22 mouse cellular contexts compared by ENCODE assay signal in the genomic region with DNA sequence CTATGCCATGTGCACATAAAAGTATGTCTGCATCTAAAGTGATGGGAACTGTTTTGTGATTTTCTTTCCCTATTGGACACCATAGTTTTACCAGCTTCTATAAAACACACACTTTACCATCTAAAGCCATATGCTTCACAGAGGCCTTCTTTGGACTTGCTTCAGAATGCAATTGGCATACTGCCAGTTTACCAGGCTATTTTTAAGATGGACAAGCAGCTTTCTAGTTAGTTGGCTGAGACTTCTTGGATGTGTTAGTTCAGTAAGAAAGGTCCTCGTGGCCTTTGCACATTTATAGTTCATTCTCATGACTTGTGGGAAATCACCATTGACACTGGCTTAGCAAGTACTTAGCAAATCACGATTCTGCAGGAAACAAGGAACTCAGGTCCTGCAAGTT. TPM values are rescaled to one million over a fixed set of nuclear protein-coding genes. Genes with fewer than 3 reads are reported as not detected.
DNase-seq lines count a peak whose midpoint lies in the region; ATAC-seq and TF ChIP-seq lines count a peak whose summit lies in the region.
"Had no signal": no experiment of that assay in that cellular context is flagged by ENCODE, and none has a peak within 500 bp of the region (broad histone marks: within the 10 kb centered on the region; RNA-seq: fewer than 3 reads in every experiment).

No protein-coding gene starts in this region.

- WGBS in heart, embryonic 13.5 days, result 31% methylated on average over 2 of the region's 2 CpGs
- WGBS in heart, embryonic 11.5 days (ENCODE audit: insufficient replicate concordance), result 50% methylated on average over 2 of the region's 2 CpGs
- 84% methylated on average over 2 of the region's 2 CpGs for WGBS in embryonic facial prominence, embryonic 10.5 days

- H3K4me2 ChIP-seq in heart, embryonic 13.5 days, result no peak overlapping the region
- no peak overlapping the region for H3K4me2 ChIP-seq in heart, embryonic 11.5 days
- H3K4me2 ChIP-seq: hindbrain, embryonic 14.5 days; intestine, embryonic 15.5 days; midbrain, embryonic 13.5 days had no signal

- peaks cover 14% of the 10 kb centered on the region for H3K36me3 ChIP-seq in heart, embryonic 13.5 days
- H3K36me3 ChIP-seq in heart, embryonic 11.5 days (ENCODE audit: control insufficient read depth, insufficient read depth, low read length), result no peaks in the 10 kb centered on the region; the same call in 1 of the 2 replicates
- H3K36me3 ChIP-seq in embryonic facial prominence, embryonic 10.5 days (replicated peaks), result peaks cover 5% of the 10 kb centered on the region; the same call in 1 of the 2 replicates
- H3K36me3 ChIP-seq: midbrain, embryonic 13.5 days had no signal

- H3K9ac ChIP-seq in heart, embryonic 13.5 days, result no peak overlapping the region
- no peak overlapping the region for H3K9ac ChIP-seq in heart, embryonic 11.5 days (ENCODE audit: low read depth, low read length)
- H3K9ac ChIP-seq: hindbrain, embryonic 14.5 days; intestine, embryonic 15.5 days; midbrain, embryonic 13.5 days had no signal

- no peak for ATAC-seq in heart, embryonic 13.5 days (ENCODE audit: extremely low read depth, insufficient number of reproducible peaks, low FRiP score, low TSS enrichment)
- ATAC-seq in heart, embryonic 11.5 days (replicated peaks; ENCODE audit: insufficient number of reproducible peaks, low FRiP score, low TSS enrichment), result no peak
- ATAC-seq: intestine, embryonic 15.5 days; midbrain, embryonic 13.5 days had no signal

- peaks cover 28% of the 10 kb centered on the region for H3K4me1 ChIP-seq in heart, embryonic 13.5 days
- H3K4me1 ChIP-seq in heart, embryonic 11.5 days (ENCODE audit: control insufficient read depth, insufficient read depth, low read length), result peaks cover 9% of the 10 kb centered on the region
- H3K4me1 ChIP-seq in embryonic facial prominence, embryonic 10.5 days, result peaks cover 18% of the 10 kb centered on the region

- no peaks in the 10 kb centered on the region for H3K9me3 ChIP-seq in heart, embryonic 13.5 days
- no peaks in the 10 kb centered on the region for H3K9me3 ChIP-seq in heart, embryonic 11.5 days (replicated peaks; ENCODE audit: control insufficient read depth, low read length)
- H3K9me3 ChIP-seq in embryonic facial prominence, embryonic 10.5 days, result no peaks in the 10 kb centered on the region
- H3K9me3 ChIP-seq: intestine, embryonic 15.5 days; midbrain, embryonic 13.5 days had no signal

- TF ChIP-seq POLR2A in brain, embryonic 14.5 days (IDR thresholded peaks at IDR 0.05; ENCODE audit: borderline replicate concordance, extremely low read depth, insufficient read depth, insufficient read length, poor library complexity, severe bottlenecking), result no peak

- DNase-seq in layer of hippocampus, adult 9-11 months, result peak; percentile 13
- DNase-seq in layer of hippocampus, postnatal 36 days, result no peak
- peak; percentile 72 for DNase-seq in adipocyte (ENCODE audit: low spot score)
- DNase-seq in brain, embryonic 14.5 days (ENCODE audit: low read depth), result peak; percentile 52
- no peak for DNase-seq in urinary bladder, postnatal 36 days (ENCODE audit: low spot score in 2 of 2)
- DNase-seq in embryonic facial prominence, embryonic 10.5 days (ENCODE audit: low spot score), result no peak
- DNase-seq: gastrocnemius, postnatal 10 days; retina, postnatal 1 day; thymus, postnatal 36 days had no signal

- no peak overlapping the region for H3K4me3 ChIP-seq in heart, embryonic 13.5 days
- H3K4me3 ChIP-seq in heart, embryonic 11.5 days (ENCODE audit: low read depth, low read length), result no peak overlapping the region
- H3K4me3 ChIP-seq in embryonic facial prominence, embryonic 10.5 days, result no peak overlapping the region
- H3K4me3 ChIP-seq: erythroblast, embryonic 14.5 days; intestine, embryonic 15.5 days; midbrain, embryonic 13.5 days; myocyte had no signal

- TF ChIP-seq CTCF in brain, embryonic 14.5 days (IDR thresholded peaks at IDR 0.05; ENCODE audit: borderline replicate concordance, extremely low read depth, insufficient read depth, insufficient read length), result no peak

- H3K27ac ChIP-seq in heart, embryonic 13.5 days (replicated peaks), result peak overlapping the region; percentile 56; the same call in 1 of the 2 replicates
- no peak overlapping the region for H3K27ac ChIP-seq in heart, embryonic 11.5 days (ENCODE audit: low read depth, low read length)
- no peak overlapping the region for H3K27ac ChIP-seq in embryonic facial prominence, embryonic 10.5 days (replicated peaks)
- H3K27ac ChIP-seq: hindbrain, embryonic 14.5 days; intestine, embryonic 15.5 days; kidney, postnatal 0 days; midbrain, embryonic 13.5 days had no signal

- no peaks in the 10 kb centered on the region for H3K27me3 ChIP-seq in heart, embryonic 13.5 days (replicated peaks)
- H3K27me3 ChIP-seq in heart, embryonic 11.5 days (ENCODE audit: control insufficient read depth, insufficient read depth, low read length), result no peaks in the 10 kb centered on the region
- peaks cover 6% of the 10 kb centered on the region for H3K27me3 ChIP-seq in embryonic facial prominence, embryonic 10.5 days (replicated peaks; ENCODE audit: low read depth, poor library complexity, severe bottlenecking)
- H3K27me3 ChIP-seq: intestine, embryonic 15.5 days had no signal

RNA-seq across cellular contexts. Expression of gene Tmem159, which starts 4.2 kb away (rescaled TPM):
- polyA plus RNA-seq in heart, embryonic 13.5 days (2015; fragmentation: Nextera tagmentation; extraction: Ambion mirVana), result 19.5 and 39.1 TPM in 2 replicates
- polyA plus RNA-seq in heart, embryonic 11.5 days (2014; fragmentation: Nextera tagmentation; extraction: Ambion mirVana), result 17.2 and 18.8 TPM in 2 replicates
- total RNA-seq in layer of hippocampus, postnatal 36 days (2021), result 10 to 100 TPM; 11.2 to 11.9 TPM
- 4.0 and 6.0 TPM in 2 replicates for polyA plus RNA-seq in brain, embryonic 14.5 days (2012; rRNA removed)
- 26.0 and 27.8 TPM in 2 replicates for polyA plus RNA-seq in embryonic facial prominence, embryonic 10.5 days (2016; fragmentation: Nextera tagmentation; extraction: Ambion mirVana)
- polyA plus RNA-seq: erythroblast, embryonic 14.5 days had no signal

RNA-seq across cellular contexts. Expression of gene Dnah3, which starts 11.3 kb away (rescaled TPM):
- not detected in 2 replicates for polyA plus RNA-seq in heart, embryonic 13.5 days (2015; fragmentation: Nextera tagmentation; extraction: Ambion mirVana)
- polyA plus RNA-seq in heart, embryonic 11.5 days (2014; fragmentation: Nextera tagmentation; extraction: Ambion mirVana), result not detected in 2 replicates
- under 1 TPM; 0.07 to 0.46 TPM for total RNA-seq in layer of hippocampus, postnatal 36 days (2021)
- polyA plus RNA-seq in brain, embryonic 14.5 days (2012; rRNA removed), result 0.10 and 0.15 TPM in 2 replicates
- polyA plus RNA-seq in embryonic facial prominence, embryonic 10.5 days (2016; fragmentation: Nextera tagmentation; extraction: Ambion mirVana), result not detected in 2 replicates
- total RNA-seq: ES-E14; gastrocnemius, postnatal 10 days; neutrophil, adult 5-6 weeks had no signal
- polyA plus RNA-seq: embryonic facial prominence, embryonic 11.5 days; intestine, embryonic 15.5 days; liver, embryonic 16.5 days; small intestine, adult 2 months had no signal

RNA-seq across cellular contexts. Expression of gene Zp2, which starts 38.7 kb away (rescaled TPM):
- polyA plus RNA-seq in heart, embryonic 13.5 days (2015; fragmentation: Nextera tagmentation; extraction: Ambion mirVana), result 0.06 and 0.17 TPM in 2 replicates
- polyA plus RNA-seq in heart, embryonic 11.5 days (2014; fragmentation: Nextera tagmentation; extraction: Ambion mirVana), result 0.09 TPM in 1 of 2 replicates, not detected in the other
- total RNA-seq in layer of hippocampus, postnatal 36 days (2021), result not detected
- polyA plus RNA-seq in brain, embryonic 14.5 days (2012; rRNA removed), result not detected in 2 replicates
- polyA plus RNA-seq in embryonic facial prominence, embryonic 10.5 days (2016; fragmentation: Nextera tagmentation; extraction: Ambion mirVana), result 0.06 and 0.16 TPM in 2 replicates
- total RNA-seq: ES-E14; neutrophil, adult 5-6 weeks had no signal
- polyA plus RNA-seq: embryonic facial prominence, embryonic 11.5 days; erythroblast, embryonic 14.5 days; hindbrain, embryonic 14.5 days; intestine, embryonic 15.5 days; kidney, postnatal 0 days; liver, embryonic 16.5 days; midbrain, embryonic 13.5 days had no signal

Comparison
In these comparisons a context has a peak if more than half of its experiments do, and no peak if none do; other contexts are left out.
1. DNase-seq: peak in layer of hippocampus, adult 9-11 months (single experiment), adipocyte (single experiment) and brain, embryonic 14.5 days (single experiment); none in layer of hippocampus, postnatal 36 days (0 of 2), urinary bladder, postnatal 36 days (0 of 2) and embryonic facial prominence, embryonic 10.5 days (single experiment).